Mouse (Mus musculus): ENCODE data around the gene Rpl11.
"Not testable (repeated sequence)": the region's sequence is repeated elsewhere in the genome, so short reads cannot be mapped to it uniquely, and the experiment has no call there.

GRCm38 (mm10) chr4:136059800-136060488 is 6.7 kb upstream of the Rpl11 start:
- not testable (repeated sequence) for TF ChIP-seq POLR2A (IDR thresholded peaks at IDR 0.05; ENCODE audit: control insufficient read depth, extremely low read depth, insufficient read depth, low read length, poor library complexity); CTCF (IDR thresholded peaks at IDR 0.05; ENCODE audit: borderline replicate concordance, control insufficient read depth, extremely low read depth, insufficient read depth, low read length, poor library complexity)
